Mouse (Mus musculus) R1 (cell line): ENCODE data around the gene Jak3.

ENCODE experiments used
- DNase-seq: peaks from one replicate; pipeline ENCODE4 v3.0.0-alpha.2; 2018; ENCODE audit warnings: low read depth, low spot score

Jak3 gene

DNA sequence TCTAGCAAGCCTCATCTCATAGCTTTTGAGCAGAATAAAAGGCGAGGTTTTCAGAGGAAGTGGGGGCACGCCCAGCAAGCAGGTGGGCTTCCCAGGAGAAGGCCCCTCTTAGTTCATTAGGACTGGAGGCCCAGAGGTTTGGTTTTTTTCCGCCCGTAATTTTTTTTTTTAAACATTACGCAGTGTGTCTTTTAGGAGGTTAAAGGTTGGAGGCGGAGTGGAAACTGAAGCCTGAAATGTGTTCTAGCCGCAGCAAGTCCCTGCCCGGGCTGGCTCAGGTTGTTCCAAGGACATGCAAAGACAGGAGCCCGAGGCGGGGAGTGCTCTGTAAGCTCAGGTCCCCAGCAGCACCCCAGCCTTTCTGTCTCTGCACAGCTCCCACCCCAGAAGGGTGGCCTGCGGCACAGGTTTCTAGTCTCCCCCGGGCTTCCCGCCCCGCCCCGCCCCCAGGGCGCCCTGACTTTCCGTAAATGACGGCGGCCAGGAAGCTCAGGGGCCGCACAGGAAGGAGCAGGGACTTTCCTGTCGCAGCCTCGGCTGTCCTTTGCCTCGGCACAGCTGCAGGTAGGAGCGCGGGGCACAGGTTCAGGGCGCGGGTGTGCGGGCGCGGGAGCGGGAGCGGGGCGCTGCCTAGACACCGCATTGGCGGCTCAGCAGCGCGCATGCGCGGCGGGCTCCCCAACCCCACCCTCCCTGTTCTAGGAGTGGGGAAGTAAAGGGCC lies at the start of gene Jak3:
Gene Jak3, plus strand, starts transcription at position 277 of the 722 bp plus-strand sequence.
- peak; percentile 78 for DNase-seq

DNA sequence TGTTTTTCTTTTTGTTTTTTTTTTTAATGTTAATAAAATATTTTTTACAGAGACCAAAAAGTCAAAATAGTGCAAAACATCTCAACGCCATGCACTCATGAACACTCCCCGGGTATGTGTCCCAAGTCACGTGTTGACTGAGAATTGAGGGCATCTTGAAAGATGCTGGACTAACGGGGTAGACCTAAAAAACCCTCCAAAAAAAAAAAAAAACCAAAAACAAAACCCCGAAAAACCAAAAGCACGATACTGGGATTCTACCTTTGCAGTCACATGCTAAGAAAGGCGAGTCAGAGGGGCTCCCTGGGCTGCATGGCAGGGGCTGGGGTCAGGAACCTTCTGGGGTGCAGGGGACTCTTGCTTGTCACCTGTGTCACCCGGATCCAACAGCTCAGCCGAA lies 49.3 kb upstream of the Jak3 start:
- DNase-seq: no peak

DNA sequence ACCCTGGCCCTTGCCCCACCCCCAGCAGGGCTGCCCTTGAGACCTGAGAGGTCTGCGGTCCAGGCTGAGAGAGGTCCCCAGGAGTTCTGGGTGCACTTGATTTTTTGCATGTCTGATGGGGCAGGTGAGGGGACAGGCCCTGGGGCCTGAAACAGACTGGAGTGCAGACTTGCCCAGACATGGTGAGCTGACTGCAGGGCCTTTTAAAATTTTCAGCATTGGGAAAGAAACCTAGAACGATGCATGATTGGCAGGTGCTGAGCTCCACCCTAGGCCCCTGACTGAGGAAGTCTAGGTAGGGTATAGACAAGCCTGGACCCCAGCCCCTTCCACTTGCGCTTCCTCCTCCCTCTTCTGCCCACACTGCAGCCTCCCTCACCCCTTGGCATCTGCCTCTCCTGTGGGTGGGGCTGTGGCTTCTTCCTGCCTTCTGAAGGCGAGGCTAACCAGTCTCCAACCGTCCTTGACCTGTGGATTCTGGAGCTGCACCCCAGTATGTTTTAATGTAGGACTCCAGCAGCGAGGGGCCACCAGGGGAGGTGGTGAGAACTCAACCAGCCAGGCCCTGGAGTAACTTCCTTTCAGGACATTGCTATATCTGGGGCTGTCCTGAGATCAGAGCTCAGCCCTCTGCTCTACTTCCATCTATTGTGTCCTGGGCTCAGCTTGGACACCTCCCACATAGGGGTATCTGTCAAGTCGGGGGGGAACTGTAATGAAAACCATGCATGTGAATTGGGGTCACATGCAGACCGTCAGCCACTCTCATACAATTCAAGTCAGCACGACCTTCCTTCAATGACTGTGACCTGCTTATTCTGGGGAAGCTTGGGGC lies 48.6 kb upstream of the Jak3 start:
- no peak for DNase-seq

DNA sequence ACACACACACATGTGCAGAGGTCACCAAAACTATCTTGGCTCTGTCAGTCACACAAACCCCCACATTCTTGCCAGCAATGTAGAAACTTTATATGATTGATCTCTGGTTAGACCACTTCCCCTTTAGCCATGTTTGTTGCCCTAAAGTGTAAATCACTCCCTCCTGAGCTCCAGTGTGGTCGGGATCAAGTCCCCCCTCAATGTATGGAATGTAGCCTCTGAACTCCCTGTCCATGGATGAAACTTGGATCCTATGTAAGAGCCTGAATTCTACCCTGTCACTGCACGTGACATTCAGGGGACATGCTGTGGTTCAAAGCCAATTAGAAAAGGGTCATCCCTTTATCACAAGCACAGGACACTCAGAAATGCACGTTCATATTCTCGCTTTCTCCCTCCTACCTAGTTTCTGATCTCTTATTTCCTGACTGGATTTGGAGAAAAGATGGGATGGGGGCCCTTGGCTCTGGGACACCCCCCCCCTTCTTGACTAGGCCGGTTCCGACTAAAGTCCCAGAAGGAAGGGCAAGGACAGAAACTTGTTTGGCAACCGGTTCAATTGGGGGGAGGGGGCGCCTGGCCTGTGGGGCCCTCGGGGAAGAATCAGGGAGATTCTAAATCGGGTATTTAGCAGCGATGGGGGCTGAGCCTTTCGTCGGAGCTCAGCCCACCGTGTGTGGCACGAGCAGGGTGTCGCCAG lies 47.5 kb upstream of the Jak3 start:
- no peak for DNase-seq

DNA sequence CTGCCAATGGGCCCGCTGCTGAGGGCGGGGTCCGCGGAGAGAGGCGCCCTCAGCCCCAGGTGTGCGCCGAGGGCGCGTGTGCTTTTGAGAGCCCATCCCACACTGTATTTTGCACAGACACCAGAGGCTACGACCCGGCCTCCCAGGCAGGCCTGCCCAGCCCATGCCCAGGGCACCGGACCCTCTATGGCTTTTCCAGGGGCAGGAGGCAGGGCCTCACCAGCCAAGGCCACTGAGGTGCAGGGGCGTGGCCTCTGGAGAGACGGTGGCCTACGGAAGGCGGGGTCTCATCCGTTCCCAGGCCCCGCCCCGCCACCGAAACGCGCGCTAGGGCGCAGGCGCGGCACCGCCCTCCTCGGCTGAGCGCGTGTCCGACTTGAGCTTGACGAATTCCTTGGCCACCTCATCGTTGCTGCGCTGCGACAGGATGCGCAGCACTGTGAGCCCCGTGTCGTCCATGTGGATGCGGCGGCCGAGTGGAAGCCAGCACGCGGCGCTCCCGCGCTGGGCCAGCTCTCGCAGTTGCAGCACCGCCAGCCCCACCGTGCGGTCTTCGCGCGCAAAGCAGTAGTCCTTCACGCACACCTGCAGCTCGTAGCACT lies 46.9 kb upstream of the Jak3 start:
- DNase-seq: peak; percentile 91

DNA sequence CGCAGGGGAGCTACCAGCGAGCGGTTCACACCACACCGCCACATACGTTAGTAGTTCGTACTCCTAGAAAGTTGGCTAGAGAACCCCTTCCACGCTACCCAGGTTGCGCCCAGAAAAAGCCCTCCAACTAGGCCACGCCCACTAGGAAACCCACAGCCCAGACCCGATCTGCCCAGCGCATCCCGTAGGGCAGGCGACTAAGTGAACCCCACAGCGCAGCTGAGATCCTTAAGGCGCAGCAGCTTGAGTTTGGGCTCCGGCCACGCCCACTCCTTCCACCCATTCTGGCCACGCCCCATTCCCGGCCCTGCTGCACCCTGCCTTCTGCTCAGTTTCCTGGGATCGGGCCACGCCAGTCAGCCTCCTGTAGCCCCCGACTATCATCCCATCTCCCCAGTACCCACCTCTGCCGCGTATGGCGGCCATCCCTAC lies 46.3 kb upstream of the Jak3 start:
- peak; percentile 88 for DNase-seq

DNA sequence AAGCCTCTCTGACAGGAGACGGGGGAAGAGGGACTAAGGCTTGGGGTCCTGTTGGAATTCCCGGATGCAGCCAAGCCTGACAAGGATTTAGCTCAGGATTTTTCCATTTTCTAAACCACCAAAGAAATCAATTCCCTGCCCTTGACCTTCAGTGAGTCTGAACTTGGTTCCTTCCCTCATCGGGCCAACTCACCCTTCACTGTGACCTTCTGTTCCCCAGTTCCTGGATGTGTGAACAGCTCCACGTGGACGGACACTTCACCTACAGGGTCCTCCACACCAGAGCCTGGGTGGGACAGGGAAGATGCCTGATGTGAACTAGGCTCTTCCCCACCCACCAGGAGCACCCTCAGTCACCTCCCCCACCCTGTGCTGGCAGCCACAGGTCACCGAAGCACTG lies 45.3 kb upstream of the Jak3 start:
- DNase-seq: peak; percentile 20

DNA sequence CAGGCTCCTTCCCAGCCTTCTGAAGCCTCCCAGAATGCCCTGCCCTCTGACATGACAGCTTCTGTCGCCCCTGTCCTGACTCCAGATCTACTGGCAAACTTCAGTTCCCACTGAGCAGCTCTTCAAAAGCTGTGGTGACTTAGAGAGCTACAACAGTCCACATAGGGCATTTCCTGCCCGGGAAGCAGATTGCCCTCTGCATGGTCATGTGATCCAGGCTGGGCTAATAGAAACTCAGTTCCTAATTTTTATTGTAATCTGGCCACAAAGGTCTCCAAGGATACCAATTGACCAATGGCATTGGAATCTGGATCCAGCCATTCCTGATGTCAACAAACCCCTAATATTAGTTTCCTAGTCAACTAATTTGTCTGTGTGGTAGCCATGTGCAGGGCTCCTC lies 44.2 kb upstream of the Jak3 start:
- DNase-seq: no peak

DNA sequence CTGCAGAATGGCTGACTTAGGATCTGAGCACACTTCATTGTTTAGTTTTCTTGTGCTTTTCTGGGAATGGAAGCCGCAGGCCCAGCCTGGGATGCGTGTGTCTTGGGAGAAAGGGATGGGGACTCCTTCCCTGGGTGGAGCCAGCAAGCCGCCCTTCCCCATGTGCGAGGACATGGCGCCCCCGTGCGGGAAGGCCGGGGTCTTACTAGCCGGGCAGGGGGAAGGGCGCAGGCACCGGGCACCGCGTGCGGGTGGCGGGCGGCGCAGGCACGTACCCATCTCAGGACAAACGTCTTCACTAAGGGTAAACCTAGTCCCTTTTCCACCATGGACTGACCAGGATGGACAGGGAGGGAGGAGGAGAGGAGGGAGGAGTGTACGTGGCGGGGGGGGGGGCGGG lies 42.9 kb upstream of the Jak3 start:
- peak; percentile 74 for DNase-seq

DNA sequence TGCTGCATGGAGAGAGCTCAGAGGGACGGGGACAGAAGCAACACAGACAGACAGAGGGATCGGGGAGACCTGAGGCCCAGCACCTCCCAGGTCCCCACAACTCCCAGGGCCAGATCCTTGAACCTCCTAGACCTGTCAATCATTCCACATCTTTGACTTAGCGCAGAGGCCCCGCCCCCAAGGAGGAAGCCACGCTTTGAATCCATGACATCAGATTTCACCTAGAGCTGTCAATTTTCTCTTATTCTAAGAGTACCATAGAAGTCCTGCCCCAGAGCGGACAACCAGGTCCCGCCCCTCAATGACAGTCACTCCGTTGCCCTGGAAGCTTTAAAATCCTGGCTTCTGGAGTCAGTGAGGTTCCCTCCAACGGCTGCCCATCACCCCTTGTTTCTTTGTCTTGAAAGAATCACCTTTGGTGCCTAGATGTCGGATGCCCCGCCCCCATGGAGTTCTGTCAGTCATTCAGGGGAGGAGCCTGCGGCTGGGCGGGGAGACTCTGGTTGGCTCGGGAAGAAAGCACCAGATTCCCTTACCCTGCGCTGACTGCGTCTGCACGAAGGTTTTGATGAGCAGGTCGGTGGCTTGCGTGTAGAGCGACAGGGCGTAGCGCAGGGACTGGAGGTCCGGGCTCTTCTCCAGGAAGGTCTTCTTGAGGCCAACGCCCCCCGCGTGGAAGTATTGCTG lies 42.0 kb upstream of the Jak3 start:
- peak; percentile 83 for DNase-seq

DNA sequence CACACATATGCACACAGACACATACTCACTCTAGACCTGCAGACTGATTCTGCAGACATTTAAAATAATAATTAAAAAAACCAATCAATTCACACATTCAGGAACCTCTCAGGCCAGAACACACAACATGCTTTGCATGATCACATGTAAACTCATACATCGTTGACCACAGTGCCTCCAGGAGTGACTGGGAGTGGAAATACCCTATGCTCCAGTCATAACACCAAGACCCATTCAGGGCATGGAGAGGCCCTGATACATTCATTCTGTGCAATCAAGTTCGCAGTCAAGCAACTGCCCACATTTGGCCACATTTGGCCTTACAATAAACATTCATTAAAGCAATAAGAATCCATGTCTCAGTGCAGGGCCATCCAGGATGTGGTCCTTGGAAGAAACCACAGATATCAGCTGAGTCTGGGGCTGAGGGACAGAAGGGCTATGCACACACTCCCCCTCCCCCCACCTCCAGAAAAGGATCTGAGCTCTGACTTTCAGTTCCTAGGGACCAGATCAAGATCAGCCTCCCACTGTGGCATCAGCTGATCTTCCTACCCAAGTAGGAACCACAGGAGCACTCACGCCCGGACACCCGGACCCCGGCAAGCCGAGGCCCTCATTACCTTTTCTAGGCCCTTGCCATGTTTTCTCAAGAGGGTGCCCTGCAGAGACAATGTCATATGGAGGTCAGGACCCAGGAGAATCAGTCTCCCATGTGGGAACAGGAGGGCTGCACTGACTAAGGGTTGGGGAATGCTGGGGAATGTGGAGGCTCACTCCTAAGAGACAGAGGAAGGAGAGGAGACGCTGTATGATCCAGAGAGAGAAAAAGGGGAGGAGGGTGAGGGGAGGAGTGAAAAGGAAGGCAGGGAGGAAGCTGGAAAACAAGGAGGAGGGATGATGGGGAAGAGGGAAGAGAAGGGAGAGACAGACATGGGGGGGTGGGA lies 38.7 kb upstream of the Jak3 start:
- no peak for DNase-seq

DNA sequence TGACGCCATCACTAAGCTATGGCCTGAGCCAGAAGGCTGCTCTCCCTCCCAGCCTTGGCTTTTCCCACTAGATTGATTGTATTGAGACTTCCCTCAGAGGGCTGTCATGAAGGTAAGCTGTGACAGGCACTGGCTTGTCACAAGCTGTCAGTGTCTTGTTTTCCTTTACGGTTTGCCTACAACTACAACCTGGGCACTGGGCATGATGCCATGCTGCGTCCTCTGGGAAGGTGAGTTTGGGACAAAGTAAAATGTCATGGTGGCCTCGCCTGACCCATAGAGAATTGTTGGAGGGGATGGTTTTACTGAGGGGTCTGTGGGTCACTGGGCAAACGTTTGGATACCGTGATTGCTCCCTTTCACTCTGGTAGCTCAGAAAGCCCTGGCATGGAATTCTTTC lies 37.8 kb upstream of the Jak3 start:
- DNase-seq: no peak

DNA sequence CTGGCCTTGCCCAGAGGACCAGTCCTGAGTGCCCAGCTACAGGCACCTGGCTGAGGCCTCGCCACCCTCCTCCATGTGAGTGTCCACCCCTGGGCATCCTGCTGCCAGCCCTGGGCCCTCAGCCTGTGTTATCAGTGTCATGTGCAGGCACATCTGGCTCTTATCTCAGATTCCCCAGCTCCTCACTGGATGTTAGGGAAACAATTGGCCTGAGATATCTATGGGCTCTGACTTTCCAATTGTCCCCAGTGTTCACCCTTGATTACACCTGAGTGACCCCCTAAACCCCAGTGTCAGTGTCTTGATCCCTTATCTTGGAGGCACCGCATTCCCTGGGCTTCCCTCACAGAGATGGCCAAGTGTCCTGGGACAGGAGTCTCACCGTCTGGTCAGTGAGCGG lies 36.8 kb upstream of the Jak3 start:
- DNase-seq: no peak

DNA sequence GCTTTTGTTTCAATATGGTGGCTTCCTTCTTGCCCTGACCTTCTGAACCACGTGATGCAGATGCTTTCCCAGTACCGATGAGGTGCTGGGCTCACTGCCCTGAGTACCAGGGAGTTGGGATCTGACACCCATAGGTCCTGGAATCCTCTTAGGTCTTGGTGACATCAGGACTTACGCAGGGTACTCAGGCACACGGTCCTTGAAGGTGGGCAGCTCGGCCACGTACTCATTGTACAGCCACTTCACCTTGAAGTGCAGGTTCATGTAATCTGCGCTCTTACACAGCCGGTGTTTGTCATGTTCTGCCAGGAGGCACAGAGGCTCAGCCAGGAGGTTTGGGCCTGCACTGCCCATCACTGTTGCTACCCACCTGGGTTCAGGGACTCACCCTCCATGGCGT lies 30.6 kb upstream of the Jak3 start:
- DNase-seq: no peak

DNA sequence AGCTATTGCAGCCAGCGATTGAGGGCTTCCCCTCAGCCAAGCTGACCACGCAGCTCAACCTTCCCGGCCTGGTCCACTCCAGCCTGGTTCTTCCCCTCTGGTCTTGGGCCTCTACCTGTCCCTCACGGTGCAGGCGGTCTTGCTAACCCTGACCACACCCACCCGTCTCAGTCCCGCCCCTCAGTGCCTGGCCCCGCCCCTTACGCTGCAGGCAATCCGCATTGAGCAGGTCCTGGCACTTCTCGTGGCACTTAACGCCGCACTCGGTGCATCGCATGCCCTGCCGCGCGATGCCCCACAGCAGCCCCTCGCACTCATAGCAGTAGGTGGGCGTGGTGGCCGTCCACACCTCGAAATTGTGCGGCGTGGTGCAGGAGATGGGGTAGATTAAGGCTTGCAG lies 21.5 kb upstream of the Jak3 start:
- DNase-seq: peak; percentile 82

DNA sequence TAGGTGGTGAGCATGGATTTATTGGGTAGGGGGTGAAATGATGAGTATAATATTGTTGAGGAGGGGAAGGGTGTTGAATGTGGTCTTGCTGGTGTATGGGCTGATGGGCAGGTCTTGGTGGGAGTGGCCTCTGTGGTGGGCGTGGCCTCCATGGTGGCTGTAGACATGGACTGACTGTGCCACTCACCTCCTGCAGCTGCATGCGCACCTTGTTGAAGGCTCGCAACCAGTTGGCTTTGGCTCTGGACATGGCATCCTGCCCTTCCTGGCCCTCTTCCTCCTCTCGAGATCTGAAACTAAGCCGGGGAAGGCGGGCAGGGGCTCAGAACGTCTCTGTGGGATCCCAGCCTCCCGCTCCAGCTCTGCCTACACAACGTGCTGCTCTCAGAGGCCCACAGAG lies 18.3 kb upstream of the Jak3 start:
- peak; percentile 41 for DNase-seq

DNA sequence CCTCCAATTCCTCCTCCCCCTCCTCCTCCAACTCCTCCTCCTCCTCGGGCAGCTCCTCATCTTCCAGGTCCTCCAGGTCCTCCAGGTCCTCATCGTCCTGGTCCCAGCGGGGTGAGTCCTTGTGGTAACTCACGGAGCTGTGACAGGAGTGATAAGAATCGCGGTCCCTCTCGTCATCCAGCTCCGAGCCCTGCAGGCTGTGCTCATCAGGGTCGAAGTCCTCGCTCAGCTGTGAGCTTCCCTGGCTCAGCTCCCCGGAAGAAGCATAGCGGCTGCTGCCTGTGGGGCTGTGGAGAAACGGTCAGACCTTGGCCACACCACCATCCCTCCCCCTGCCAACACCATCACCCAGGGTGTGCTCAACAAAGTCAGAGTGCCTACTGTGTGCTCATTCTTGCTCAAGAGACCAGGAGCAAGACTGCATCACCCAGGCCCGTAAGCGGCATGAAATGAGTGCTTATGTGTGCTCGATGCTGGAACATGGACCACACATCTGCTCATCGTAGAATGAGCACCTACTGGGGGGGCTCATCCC lies 17.5 kb upstream of the Jak3 start:
- DNase-seq: no peak

DNA sequence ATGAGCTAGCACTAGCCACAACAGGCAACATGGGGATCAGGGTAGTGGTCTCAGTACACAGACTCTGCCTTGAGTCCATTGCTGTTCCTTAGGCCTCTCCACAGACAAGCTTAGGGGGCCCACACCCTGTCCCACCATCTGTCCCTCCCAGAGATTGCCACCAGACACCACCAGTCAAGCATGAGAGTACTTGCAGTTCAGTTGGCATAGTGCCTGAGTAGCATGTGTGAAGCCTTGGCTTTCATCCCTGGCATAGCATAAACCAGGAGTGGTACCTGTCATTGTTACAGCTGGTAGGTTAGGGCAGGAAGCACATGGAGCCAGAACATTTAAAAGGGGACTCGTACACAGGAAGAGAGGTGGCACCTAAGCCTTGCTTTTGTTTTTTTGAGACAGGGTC lies 16.3 kb upstream of the Jak3 start:
- DNase-seq: no peak

DNA sequence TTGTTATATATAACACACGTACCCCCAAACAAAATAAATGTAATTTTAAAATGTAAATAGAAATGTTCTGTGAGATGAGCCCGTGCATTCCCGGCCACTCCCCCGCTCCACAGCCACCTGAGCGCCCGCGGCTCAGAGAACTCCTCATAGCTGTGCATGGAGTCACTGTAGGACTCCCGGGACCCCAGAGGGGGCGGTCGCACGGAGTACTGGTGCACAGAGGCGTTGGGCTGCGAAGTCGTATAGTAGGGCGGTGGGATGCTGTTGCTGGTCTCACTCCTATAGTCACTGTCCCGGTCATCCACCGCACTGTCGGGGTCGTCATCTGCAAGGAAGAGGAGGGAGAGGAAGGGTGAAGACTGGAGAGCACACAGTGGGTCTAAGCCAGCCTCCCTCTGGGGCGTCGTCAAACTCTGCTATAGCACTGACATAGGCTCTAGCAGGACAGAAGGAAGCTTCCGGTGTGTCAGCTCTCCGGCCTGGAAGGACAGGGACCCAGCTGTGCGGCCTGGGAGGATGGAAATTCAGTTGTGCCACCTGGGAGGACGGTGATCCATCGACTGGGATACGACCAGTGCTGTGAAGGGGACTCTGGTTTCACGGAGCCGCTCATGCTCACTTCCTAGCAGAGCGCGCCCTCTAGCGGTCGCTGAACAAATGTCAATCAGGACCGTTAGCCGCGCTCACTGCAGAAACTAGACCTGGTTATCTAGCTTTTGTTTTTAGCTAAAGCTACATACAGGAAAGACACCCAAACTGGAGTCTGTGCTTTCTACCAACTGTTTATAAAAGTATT lies 15.6 kb upstream of the Jak3 start:
- DNase-seq: peak; percentile 87
